ENCODE assay signal across 18 mouse cellular contexts in the genomic region with DNA sequence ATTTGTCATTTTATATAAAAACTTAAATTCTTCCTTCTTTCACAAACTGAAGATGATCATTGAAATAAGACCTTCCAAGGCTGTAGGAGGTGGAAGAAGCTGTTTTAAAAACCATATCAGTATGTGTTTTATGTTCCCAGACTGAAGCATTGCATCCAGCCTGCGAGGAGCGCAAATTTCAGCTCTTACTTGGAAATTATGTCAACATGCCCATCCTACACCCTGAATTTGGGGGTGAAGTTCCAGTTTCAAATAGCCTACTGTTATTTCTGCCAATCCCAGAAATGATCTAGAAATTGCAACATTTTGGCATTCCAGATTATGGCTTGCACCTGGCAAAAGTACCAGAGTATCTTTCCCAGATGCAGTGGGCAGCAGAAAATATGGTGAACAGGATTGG.
"Had no signal": no experiment of that assay in that cellular context is flagged by ENCODE, and none has a peak within 500 bp of the region (broad histone marks: within the 10 kb centered on the region; RNA-seq: fewer than 3 reads in every experiment).

No protein-coding gene starts in this region.

- H3K4me3 ChIP-seq: liver, embryonic 15.5 days; lung, embryonic 15.5 days; megakaryocyte, embryonic 14.5 days; midbrain, embryonic 13.5 days; midbrain, embryonic 15.5 days; neural tube, embryonic 12.5 days; stomach, embryonic 15.5 days had no signal

- ATAC-seq: liver, postnatal 0 days; lung, postnatal 0 days; midbrain, embryonic 13.5 days; midbrain, embryonic 15.5 days had no signal

- H3K27ac ChIP-seq: liver, embryonic 15.5 days; lung, embryonic 15.5 days; macrophage; midbrain, embryonic 13.5 days; midbrain, embryonic 15.5 days; neural tube, embryonic 12.5 days; stomach, embryonic 15.5 days; stomach, postnatal 0 days had no signal

- DNase-seq: liver, postnatal 0 days; lung, adult 2 months; lung, postnatal 14 days; lung, postnatal 36 days; right cerebral cortex, postnatal 14 days; thymus, adult 2 months; thymus, postnatal 25 days; thymus, postnatal 4 days had no signal
